Mouse (Mus musculus) lung, adult 2 months (tissue): Measurements from ENCODE around the gene Hist2h2ac.

Experiments used
- CTCF ChIP-seq: fragments of 200-500 bp; IDR thresholded peaks from 2 replicates; pipeline ENCODE4 v1.5.1; 2011; ENCODE audit warnings: mild to moderate bottlenecking, low read length, control low read depth; ENCODE audit not compliant: insufficient read depth
- POLR2A ChIP-seq: fragments of 200-500 bp; IDR thresholded peaks from 2 replicates; pipeline ENCODE4 v1.6.1; 2011; ENCODE audit warnings: low read depth, mild to moderate bottlenecking, control low read depth, low read length, borderline replicate concordance; ENCODE audit errors: extremely low read depth

DNA sequence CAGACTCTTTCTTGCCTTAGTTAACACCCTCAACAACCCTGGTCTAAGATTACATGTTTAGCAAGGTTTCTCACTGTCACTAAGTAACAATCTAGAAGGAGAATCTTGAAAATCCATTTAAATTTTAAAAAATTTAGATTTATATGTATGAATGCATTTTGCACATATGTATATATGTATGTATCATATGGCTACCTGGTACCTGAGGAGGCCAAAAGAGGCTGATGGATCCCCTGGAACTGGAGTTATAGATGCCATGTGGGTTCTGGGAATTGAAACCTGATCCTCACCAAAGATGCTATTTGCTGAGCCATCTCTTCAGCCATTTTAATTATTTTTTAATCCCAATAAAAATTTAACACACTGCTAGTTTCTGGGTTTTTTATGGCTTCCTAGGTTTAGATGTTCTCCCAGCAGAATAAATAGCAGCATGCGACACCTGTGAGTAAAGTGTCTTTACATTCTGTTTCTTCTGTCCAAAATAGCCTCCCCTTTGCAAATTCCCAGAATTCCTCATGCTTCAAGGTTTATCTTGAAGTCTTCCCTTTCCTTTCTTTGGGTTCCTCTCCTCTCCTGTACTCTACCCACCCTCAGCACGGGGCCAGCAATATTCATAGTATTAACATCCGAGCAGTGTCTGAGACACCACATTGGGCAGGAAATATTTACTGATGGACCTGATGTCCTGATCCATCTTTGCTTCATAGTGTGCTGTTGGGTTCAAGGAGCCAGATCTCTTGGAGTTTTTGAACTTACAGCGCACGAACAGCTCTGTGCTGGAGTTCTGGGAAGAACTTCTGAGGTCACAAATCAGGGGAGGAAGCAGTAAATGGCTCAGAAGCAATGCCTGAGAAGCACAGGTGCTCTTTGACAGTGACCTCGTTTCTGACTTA, 27.7 kb upstream of the Hist2h2ac start:
- TF ChIP-seq POLR2A, result no peak
- TF ChIP-seq CTCF, result no peak
